Mouse (Mus musculus) neural tube, embryonic 11.5 days (tissue): Measurements from ENCODE around the gene Tcf21. TPM values are rescaled to one million over a fixed set of nuclear protein-coding genes. Genes with fewer than 3 reads are reported as not detected.

Experiments
- ATAC-seq: fragments of 200-750 bp; cut with Nextera tagmentation; 2 replicates; pipeline ENCODE4 v1.8.0; 2017; ENCODE audit warnings: moderate number of reproducible peaks, mild to moderate bottlenecking, moderate TSS enrichment, moderate library complexity; ENCODE audit not compliant: insufficient read depth, low FRiP score, low TSS enrichment
- DNase-seq: peaks from one replicate; pipeline ENCODE4 v3.0.0-alpha.2; 2015; ENCODE audit warnings: low spot score
- H3K27ac ChIP-seq: fragments of 300-500 bp; sonication (generic); 2 replicates; pipeline ENCODE4 v1.5.1; 2014; ENCODE audit warnings: low read depth, mild to moderate bottlenecking, low read length
- H3K27me3 ChIP-seq: fragments of 300-500 bp; sonication (generic); 2 replicates; pipeline ENCODE4 v1.6.1; 2014; ENCODE audit warnings: mild to moderate bottlenecking, low read length, mixed read lengths; ENCODE audit not compliant: control insufficient read depth, insufficient read depth
- H3K36me3 ChIP-seq: fragments of 300-500 bp; sonication (generic); 2 replicates; pipeline ENCODE4 v1.6.1; 2014; ENCODE audit warnings: mild to moderate bottlenecking, low read length, moderate library complexity, mixed read lengths; ENCODE audit not compliant: control insufficient read depth, insufficient read depth
- H3K4me1 ChIP-seq: fragments of 300-500 bp; sonication (generic); 2 replicates; pipeline ENCODE4 v1.6.1; 2014; ENCODE audit warnings: low read length, mixed read lengths; ENCODE audit not compliant: control insufficient read depth, insufficient read depth
- H3K4me2 ChIP-seq: fragments of 300-500 bp; sonication (generic); 2 replicates; pipeline ENCODE4 v1.6.1; 2014; ENCODE audit warnings: low read depth, mild to moderate bottlenecking, moderate library complexity
- H3K4me3 ChIP-seq: fragments of 300-500 bp; sonication (generic); 2 replicates; pipeline ENCODE4 v1.5.1; 2014; ENCODE audit warnings: low read depth, low read length
- H3K9ac ChIP-seq: fragments of 300-500 bp; sonication (generic); 2 replicates; pipeline ENCODE4 v1.6.1; 2014; ENCODE audit warnings: mild to moderate bottlenecking, low read length
- H3K9me3 ChIP-seq: fragments of 300-500 bp; sonication (generic); 2 replicates; pipeline ENCODE4 v1.6.1; 2016; ENCODE audit warnings: low read length; ENCODE audit not compliant: control insufficient read depth
- WGBS: fragments of 180-500 bp; shearing (Covaris S2); extraction: QIAGEN DNeasy Blood & Tissue Kit; methylation state at CpG from one replicate; pipeline ENCODE4 v1.1.7; 2014; 5-methylcytosine and 5-hydroxymethylcytosine counted together
- polyA plus RNA-seq: library from polyadenylated mRNA; unstranded; fragments of >200 nt; fragmentation: Nextera tagmentation; extraction: Ambion mirVana; gene quantifications from 2 replicates; pipeline ENCODE4 v1.2.1, GENCODE M21; 2014

Gene Tcf21
- polyA plus RNA-seq: 0.40 and 0.69 TPM in 2 replicates

DNA sequence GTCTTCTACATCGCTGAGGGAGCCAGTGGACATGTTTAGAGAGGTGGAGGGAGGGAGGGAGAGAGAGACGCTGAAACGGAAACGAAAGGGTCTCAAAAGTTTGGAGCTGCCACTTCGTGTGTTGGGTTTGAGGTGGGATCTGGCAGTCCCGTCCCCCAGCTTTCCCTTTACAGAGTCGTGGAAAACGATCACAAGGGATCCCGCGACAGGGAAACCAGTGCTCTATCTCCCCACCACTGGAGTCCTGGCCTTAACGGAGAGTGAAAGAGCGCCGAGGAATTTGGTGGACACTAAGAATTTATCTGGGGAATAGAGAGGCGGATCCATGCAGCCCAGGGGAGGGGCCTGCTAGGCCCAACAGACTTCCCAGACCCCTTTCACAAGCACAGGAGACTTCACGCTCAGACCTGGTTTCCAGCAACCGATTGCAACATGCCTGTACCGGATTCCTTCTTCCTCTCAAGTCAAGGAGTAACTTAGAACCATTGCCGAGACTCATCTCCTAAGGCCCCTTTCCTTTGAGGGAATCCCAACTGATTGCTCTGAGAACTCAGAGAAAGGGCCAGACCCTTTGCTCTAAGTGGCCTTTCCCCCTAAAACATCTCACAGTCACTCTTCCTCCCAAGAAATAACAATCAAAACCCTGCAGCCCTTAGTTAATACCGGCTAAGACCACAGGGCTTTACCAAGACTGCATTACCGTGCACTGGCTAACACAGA, at the start of gene Tcf21:
TSS of gene Tcf21 (minus strand) at position 304 of the 720 bp plus-strand sequence.
- Histone ChIP-seq H3K4me3 (peak within 1 kb of the TSS; percentile 18; the same call in 1 of the 2 replicates), H3K4me2 (no peak within 1 kb of the TSS), H3K9ac (no peak within 1 kb of the TSS), H3K27ac (no peak within 1 kb of the TSS), H3K36me3 (no peaks in the 10 kb centered on the region), H3K4me1 (no peaks in the 10 kb centered on the region), H3K9me3 (no peaks in the 10 kb centered on the region), H3K27me3 (peaks cover 78% of the 10 kb centered on the region)
- WGBS: 1% methylated on average over 20 of the region's 20 CpGs
- ATAC-seq (no peak), DNase-seq (peak; percentile 41)

DNA sequence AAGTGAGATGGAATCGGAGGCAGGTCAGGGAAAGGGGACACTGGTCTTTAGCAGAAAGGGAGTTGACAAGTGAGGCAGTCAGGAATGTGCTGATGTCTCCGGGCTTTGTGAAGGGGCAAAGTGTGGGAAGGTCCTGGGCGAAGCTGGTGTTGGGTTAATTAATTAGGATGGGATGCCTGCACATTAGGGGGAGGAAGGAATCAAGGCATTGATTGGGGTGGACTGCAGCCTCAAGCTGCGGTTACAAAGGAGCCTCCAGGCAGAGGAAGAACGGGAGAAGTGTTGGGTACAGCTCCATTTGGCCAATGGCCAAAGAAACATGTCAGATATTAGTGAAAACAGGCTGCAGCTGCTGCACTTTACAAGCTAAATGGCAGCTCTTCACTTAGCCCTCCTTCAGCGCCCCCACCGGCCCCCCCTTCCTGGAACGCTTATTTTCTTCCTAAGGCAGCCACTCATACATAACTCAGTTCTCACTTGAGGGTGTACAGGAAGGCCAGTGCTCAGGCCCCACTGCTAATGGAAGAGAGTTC, 48.5 kb upstream of the Tcf21 start:
- Histone ChIP-seq H3K4me1 (no peaks in the 10 kb centered on the region), H3K36me3 (no peaks in the 10 kb centered on the region), H3K27me3 (no peaks in the 10 kb centered on the region), H3K4me3 (no peak overlapping the region), H3K27ac (no peak overlapping the region), H3K4me2 (no peak overlapping the region), H3K9me3 (no peaks in the 10 kb centered on the region), H3K9ac (no peak overlapping the region)
- WGBS: 37% methylated on average over 8 of the region's 8 CpGs
- DNase-seq (no peak), ATAC-seq (no peak)

DNA sequence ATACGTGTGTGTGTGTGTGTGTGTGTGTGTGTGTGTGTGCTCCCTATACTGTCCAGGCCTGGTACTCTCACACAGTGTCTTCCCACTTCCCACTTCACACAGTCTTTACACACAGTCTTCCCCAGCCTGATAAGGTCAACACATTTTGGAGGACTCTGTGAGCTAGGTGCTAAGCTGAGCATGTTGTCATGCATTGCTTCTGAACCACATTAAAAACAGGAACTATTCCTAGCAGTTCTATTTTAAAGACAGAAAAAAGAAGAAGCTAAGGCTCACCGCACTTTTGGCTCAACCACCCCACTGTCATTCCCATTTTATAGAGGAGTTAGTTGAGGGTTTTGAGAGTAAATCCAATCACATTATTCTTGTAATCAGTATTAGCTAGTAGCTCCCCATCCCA, 47.2 kb upstream of the Tcf21 start:
- Histone ChIP-seq H3K9ac (no peak overlapping the region), H3K36me3 (no peaks in the 10 kb centered on the region), H3K4me3 (no peak overlapping the region), H3K27ac (no peak overlapping the region), H3K4me2 (no peak overlapping the region), H3K4me1 (no peaks in the 10 kb centered on the region), H3K27me3 (no peaks in the 10 kb centered on the region), H3K9me3 (no peaks in the 10 kb centered on the region)
- no peak for DNase-seq
- no peak for ATAC-seq
- WGBS: 95% methylated on average over 2 of the region's 2 CpGs

- no peak overlapping the region for H3K4me3 ChIP-seq
- no peaks in the 10 kb centered on the region for H3K9me3 ChIP-seq
- 23% methylated on average over 9 of the region's 9 CpGs for WGBS
- ATAC-seq: no peak
- no peaks in the 10 kb centered on the region for H3K36me3 ChIP-seq
- H3K4me1 ChIP-seq: no peaks in the 10 kb centered on the region
- H3K27ac ChIP-seq: no peak overlapping the region
- no peaks in the 10 kb centered on the region for H3K27me3 ChIP-seq
- peak; percentile 15 for DNase-seq
- no peak overlapping the region for H3K4me2 ChIP-seq
- H3K9ac ChIP-seq: no peak overlapping the region
Measured at GRCm38 (mm10) chr10:22858111-22858510, 38.1 kb upstream of the Tcf21 start.

DNA sequence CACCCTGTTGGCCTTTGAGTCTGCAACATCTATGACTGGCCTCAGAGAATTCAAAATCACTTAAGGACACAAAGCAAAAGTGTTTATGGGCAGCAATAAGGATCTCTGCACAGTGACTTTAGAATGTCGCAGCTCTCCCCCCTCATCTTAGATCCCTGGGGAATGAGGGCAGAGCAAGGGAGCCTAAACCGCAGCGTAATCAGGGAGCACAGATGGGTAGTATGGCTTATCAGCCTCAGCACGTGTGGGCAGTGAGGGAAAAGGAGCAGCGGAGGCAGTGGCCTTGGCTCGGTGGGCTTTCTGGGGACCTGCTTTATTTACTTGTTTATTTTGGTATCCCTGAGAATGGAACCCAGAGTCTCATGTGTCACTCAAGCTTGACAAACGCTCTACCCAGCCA, 34.4 kb upstream of the Tcf21 start:
- ATAC-seq (no peak), DNase-seq (no peak)
- 23% methylated on average over 7 of the region's 7 CpGs for WGBS
- Histone ChIP-seq H3K4me2 (no peak overlapping the region), H3K27me3 (no peaks in the 10 kb centered on the region), H3K9me3 (no peaks in the 10 kb centered on the region), H3K36me3 (no peaks in the 10 kb centered on the region), H3K4me1 (no peaks in the 10 kb centered on the region), H3K4me3 (no peak overlapping the region), H3K9ac (no peak overlapping the region), H3K27ac (no peak overlapping the region)

- ATAC-seq: no peak
- no peaks in the 10 kb centered on the region for H3K9me3 ChIP-seq
- no peak overlapping the region for H3K4me3 ChIP-seq
- peaks cover 42% of the 10 kb centered on the region for H3K27me3 ChIP-seq
- H3K27ac ChIP-seq: no peak overlapping the region
- no peak overlapping the region for H3K4me2 ChIP-seq
- H3K9ac ChIP-seq: no peak overlapping the region
- WGBS: 2% methylated on average over 3 of the region's 3 CpGs
- no peak for DNase-seq
- no peaks in the 10 kb centered on the region for H3K36me3 ChIP-seq
- no peaks in the 10 kb centered on the region for H3K4me1 ChIP-seq
Measured at GRCm38 (mm10) chr10:22845351-22845750, 25.4 kb upstream of the Tcf21 start.

- no peak for DNase-seq
- Histone ChIP-seq H3K27ac (no peak overlapping the region), H3K9ac (no peak overlapping the region), H3K4me3 (no peak overlapping the region), H3K36me3 (no peaks in the 10 kb centered on the region), H3K9me3 (no peaks in the 10 kb centered on the region), H3K4me1 (no peaks in the 10 kb centered on the region), H3K4me2 (no peak overlapping the region), H3K27me3 (peaks cover 42% of the 10 kb centered on the region)
- no peak for ATAC-seq
- 7% methylated on average over 10 of the region's 10 CpGs for WGBS
Measured at GRCm38 (mm10) chr10:22844731-22845130, 24.8 kb upstream of the Tcf21 start.

- ATAC-seq (peak; percentile 56), DNase-seq (peak; percentile 38)
- Histone ChIP-seq H3K36me3 (no peaks in the 10 kb centered on the region), H3K27me3 (peaks cover 44% of the 10 kb centered on the region), H3K9me3 (no peaks in the 10 kb centered on the region), H3K4me2 (peak overlapping the region; percentile 34), H3K4me3 (no peak overlapping the region), H3K27ac (no peak overlapping the region), H3K4me1 (no peaks in the 10 kb centered on the region), H3K9ac (no peak overlapping the region)
- under 1% methylated on average over 26 of the region's 26 CpGs for WGBS
Measured at GRCm38 (mm10) chr10:22843440-22844361, 23.7 kb upstream of the Tcf21 start.
